Mouse (Mus musculus): Measurements from ENCODE around the gene Fbn1. TPM values are rescaled to one million over a fixed set of nuclear protein-coding genes. Genes with fewer than 3 reads are reported as not detected.
A peak's percentile ranks its signal among the peaks of the same experiment; 100 is the strongest.

Gene Fbn1
- total RNA-seq, 2 experiments from 2014 or later: 5.6 to 7.0 TPM

GRCm38 (mm10) chr2:125477367-125477766, 30.4 kb downstream of the Fbn1 start:
- intact Hi-C loops (cut with DNase I): no loop called here
- DNase-seq (ENCODE audit: extremely low spot score in 1 of 2, low spot score in 2 of 2): no peak
- Histone ChIP-seq H3K4me3 (no peak overlapping the region), H3K27ac (no peak overlapping the region)
- TF ChIP-seq CTCF (IDR thresholded peaks at IDR 0.05): no peak

GRCm38 (mm10) chr2:125476231-125476630, 31.6 kb downstream of the Fbn1 start:
- TF ChIP-seq CTCF (IDR thresholded peaks at IDR 0.05): no peak
- Histone ChIP-seq H3K27ac (no peak overlapping the region), H3K4me3 (no peak overlapping the region)
- intact Hi-C loops (cut with DNase I): no loop called here
- no peak for DNase-seq (ENCODE audit: extremely low spot score in 1 of 2, low spot score in 2 of 2)

- no peak for TF ChIP-seq CTCF (IDR thresholded peaks at IDR 0.05)
- Histone ChIP-seq H3K27ac (no peak overlapping the region), H3K4me3 (no peak overlapping the region)
- no peak for DNase-seq (ENCODE audit: extremely low spot score in 1 of 2, low spot score in 2 of 2)
- intact Hi-C loops (cut with DNase I): no loop called here
Observed at GRCm38 (mm10) chr2:125474690-125475089, 33.1 kb downstream of the Fbn1 start.

GRCm38 (mm10) chr2:125473228-125473627, 34.6 kb downstream of the Fbn1 start:
- TF ChIP-seq CTCF (IDR thresholded peaks at IDR 0.05): no peak
- no peak overlapping the region for H3K27ac ChIP-seq
- H3K4me3 ChIP-seq: no peak overlapping the region
- no peak for DNase-seq (ENCODE audit: extremely low spot score in 1 of 2, low spot score in 2 of 2)
- intact Hi-C loops (cut with DNase I): no loop called here

GRCm38 (mm10) chr2:125471721-125472120, 36.1 kb downstream of the Fbn1 start:
- no peak for DNase-seq (ENCODE audit: extremely low spot score in 1 of 2, low spot score in 2 of 2)
- H3K4me3 ChIP-seq: no peak overlapping the region
- TF ChIP-seq CTCF (IDR thresholded peaks at IDR 0.05): no peak
- intact Hi-C loops (cut with DNase I): no loop called here
- H3K27ac ChIP-seq: no peak overlapping the region

- no peak for TF ChIP-seq CTCF (IDR thresholded peaks at IDR 0.05)
- no peak for DNase-seq (ENCODE audit: extremely low spot score in 1 of 2, low spot score in 2 of 2)
- Histone ChIP-seq H3K4me3 (no peak overlapping the region), H3K27ac (peak overlapping the region; percentile 63)
- intact Hi-C loops (cut with DNase I): no loop called here
Observed at GRCm38 (mm10) chr2:125470553-125471295, 37.1 kb downstream of the Fbn1 start.

GRCm38 (mm10) chr2:125464036-125464435, 43.8 kb downstream of the Fbn1 start:
- no peak for TF ChIP-seq CTCF (IDR thresholded peaks at IDR 0.05)
- intact Hi-C loops (cut with DNase I): no loop called here
- H3K4me3 ChIP-seq: no peak overlapping the region
- H3K27ac ChIP-seq: no peak overlapping the region
- no peak for DNase-seq (ENCODE audit: extremely low spot score in 1 of 2, low spot score in 2 of 2)

- no peak for DNase-seq (ENCODE audit: extremely low spot score in 1 of 2, low spot score in 2 of 2)
- intact Hi-C loops (cut with DNase I): no loop called here
- TF ChIP-seq CTCF (IDR thresholded peaks at IDR 0.05): no peak
- Histone ChIP-seq H3K4me3 (no peak overlapping the region), H3K27ac (no peak overlapping the region)
Observed at GRCm38 (mm10) chr2:125459087-125459486, 48.7 kb downstream of the Fbn1 start.

- Histone ChIP-seq H3K4me3 (no peak overlapping the region), H3K27ac (no peak overlapping the region)
- TF ChIP-seq CTCF (IDR thresholded peaks at IDR 0.05): no peak
- no peak for DNase-seq (ENCODE audit: extremely low spot score in 1 of 2, low spot score in 2 of 2)
- intact Hi-C loops (cut with DNase I): no loop called here
Observed at GRCm38 (mm10) chr2:125456059-125456789, 51.6 kb downstream of the Fbn1 start.

GRCm38 (mm10) chr2:125454781-125455180, 53.0 kb downstream of the Fbn1 start:
- TF ChIP-seq CTCF (IDR thresholded peaks at IDR 0.05): no peak
- H3K4me3 ChIP-seq: no peak overlapping the region
- DNase-seq (ENCODE audit: extremely low spot score in 1 of 2, low spot score in 2 of 2): no peak
- no peak overlapping the region for H3K27ac ChIP-seq
- intact Hi-C loops (cut with DNase I): no loop called here

- no peak for TF ChIP-seq CTCF (IDR thresholded peaks at IDR 0.05)
- no peak for DNase-seq (ENCODE audit: extremely low spot score in 1 of 2, low spot score in 2 of 2)
- Histone ChIP-seq H3K27ac (no peak overlapping the region), H3K4me3 (no peak overlapping the region)
- intact Hi-C loops (cut with DNase I): no loop called here
Observed at GRCm38 (mm10) chr2:125452369-125453097, 55.3 kb downstream of the Fbn1 start.

GRCm38 (mm10) chr2:125449361-125449760, 58.4 kb downstream of the Fbn1 start:
- no peak for DNase-seq (ENCODE audit: extremely low spot score in 1 of 2, low spot score in 2 of 2)

More at GRCm38 (mm10) chr2:125449361-125449760, 58.4 kb downstream of the Fbn1 start:
- no peak overlapping the region for H3K27ac ChIP-seq
- intact Hi-C loops (cut with DNase I): no loop called here
- no peak for TF ChIP-seq CTCF (IDR thresholded peaks at IDR 0.05)
- no peak overlapping the region for H3K4me3 ChIP-seq
